Mouse (Mus musculus) cerebellum, adult 9-11 months (tissue): Measurements from ENCODE around the gene Barx2.

Experiments
- DNase-seq: peaks from one replicate; pipeline ENCODE4 v3.0.0; 2022

Barx2 gene

GRCm38 (mm10) chr9:31886258-31886657, 27.0 kb downstream of the Barx2 start:
- no peak for DNase-seq

- DNase-seq, result no peak
Observed at GRCm38 (mm10) chr9:31882376-31882775, 30.9 kb downstream of the Barx2 start.

- no peak for DNase-seq
Observed at GRCm38 (mm10) chr9:31875556-31875955, 37.7 kb downstream of the Barx2 start.

- DNase-seq, result no peak
Observed at GRCm38 (mm10) chr9:31874236-31874635, 39.0 kb downstream of the Barx2 start.

GRCm38 (mm10) chr9:31871410-31871809, 41.9 kb downstream of the Barx2 start:
- DNase-seq, result no peak

- no peak for DNase-seq
Observed at GRCm38 (mm10) chr9:31868823-31869460, 44.3 kb downstream of the Barx2 start.

GRCm38 (mm10) chr9:31863830-31864229, 49.4 kb downstream of the Barx2 start:
- no peak for DNase-seq

- no peak for DNase-seq
Observed at GRCm38 (mm10) chr9:31859446-31859845, 53.8 kb downstream of the Barx2 start.

GRCm38 (mm10) chr9:31858720-31859340, 54.4 kb downstream of the Barx2 start:
- DNase-seq, result no peak

GRCm38 (mm10) chr9:31857512-31857911, 55.8 kb downstream of the Barx2 start:
- no peak for DNase-seq

- DNase-seq, result no peak
Observed at GRCm38 (mm10) chr9:31856437-31856836, 56.8 kb downstream of the Barx2 start.

- DNase-seq, result no peak
Observed at GRCm38 (mm10) chr9:31855668-31856067, 57.6 kb downstream of the Barx2 start.

GRCm38 (mm10) chr9:31851710-31852109, 61.6 kb downstream of the Barx2 start:
- DNase-seq, result no peak

- no peak for DNase-seq
Observed at GRCm38 (mm10) chr9:31850706-31851105, 62.6 kb downstream of the Barx2 start.

- DNase-seq, result no peak
Observed at GRCm38 (mm10) chr9:31849387-31849786, 63.9 kb downstream of the Barx2 start.

GRCm38 (mm10) chr9:31844614-31845013, 68.6 kb downstream of the Barx2 start:
- no peak for DNase-seq

- DNase-seq, result no peak
Observed at GRCm38 (mm10) chr9:31841108-31841815, 72.0 kb downstream of the Barx2 start.

GRCm38 (mm10) chr9:31840571-31840970, 72.7 kb downstream of the Barx2 start:
- DNase-seq, result no peak

- DNase-seq, result no peak
Observed at GRCm38 (mm10) chr9:31840037-31840436, 73.2 kb downstream of the Barx2 start.

GRCm38 (mm10) chr9:31839106-31840027, 73.9 kb downstream of the Barx2 start:
- no peak for DNase-seq

GRCm38 (mm10) chr9:31838047-31838446, 75.2 kb downstream of the Barx2 start:
- DNase-seq, result no peak

GRCm38 (mm10) chr9:31808753-31809152, 104.5 kb downstream of the Barx2 start:
- DNase-seq, result no peak

- no peak for DNase-seq
Observed at GRCm38 (mm10) chr9:31802641-31803040, 110.6 kb downstream of the Barx2 start.
